Mouse (Mus musculus) cerebellum, postnatal 10 days (tissue): ENCODE results near the gene Thap3.

ENCODE experiments used
- DNase-seq, 2 experiments: peaks; one replicate each; pipeline ENCODE4 v3.0.0; 2021; ENCODE audit warnings: mixed read lengths in 2 of 2

Gene Thap3

GRCm38 (mm10) chr4:152008622-152009075, 19.9 kb upstream of the Thap3 start, which contains the start of gene Klhl21:
Klhl21 (plus strand) TSS chr4:152008803.
- peak; percentile 93 to 95 for DNase-seq

GRCm38 (mm10) chr4:152008148-152008500, 19.3 kb upstream of the Thap3 start:
- no peak for DNase-seq

- no peak for DNase-seq
Measured at GRCm38 (mm10) chr4:152007481-152008147, 18.8 kb upstream of the Thap3 start.

- DNase-seq, result no peak
Measured at GRCm38 (mm10) chr4:152006812-152007211, 18.0 kb upstream of the Thap3 start.

- DNase-seq, result no peak
Measured at GRCm38 (mm10) chr4:152006137-152006536, 17.3 kb upstream of the Thap3 start.

GRCm38 (mm10) chr4:152002063-152002462, 13.3 kb upstream of the Thap3 start:
- DNase-seq, result no peak

GRCm38 (mm10) chr4:152001335-152001734, 12.5 kb upstream of the Thap3 start:
- no peak for DNase-seq

GRCm38 (mm10) chr4:152000906-152001305, 12.1 kb upstream of the Thap3 start:
- no peak for DNase-seq

- no peak for DNase-seq
Measured at GRCm38 (mm10) chr4:151999481-151999880, 10.7 kb upstream of the Thap3 start.

GRCm38 (mm10) chr4:151997701-151998100, 8.9 kb upstream of the Thap3 start:
- DNase-seq, result no peak

- no peak for DNase-seq
Measured at GRCm38 (mm10) chr4:151996951-151997222, 8.1 kb upstream of the Thap3 start.

- peak; percentile 99 to 100 for DNase-seq
Measured at GRCm38 (mm10) chr4:151996173-151996950, 7.6 kb upstream of the Thap3 start, which contains the start of gene Phf13. Phf13 (minus strand) TSS chr4:151996258.

- DNase-seq, result peak in 1 of 2 experiments; percentile 72
Measured at GRCm38 (mm10) chr4:151995371-151996172, 6.8 kb upstream of the Thap3 start.

GRCm38 (mm10) chr4:151994228-151995171, 5.7 kb upstream of the Thap3 start:
- DNase-seq, result peak; percentile 61 to 64

GRCm38 (mm10) chr4:151993035-151993434, 4.2 kb upstream of the Thap3 start:
- DNase-seq, result no peak

- no peak for DNase-seq
Measured at GRCm38 (mm10) chr4:151992091-151992490, 3.3 kb upstream of the Thap3 start.

- no peak for DNase-seq
Measured at GRCm38 (mm10) chr4:151989110-151989488, 302 bp upstream of the Thap3 start.

- no peak for DNase-seq
Measured at GRCm38 (mm10) chr4:151988014-151988341, 819 bp downstream of the Thap3 start.

- no peak for DNase-seq
Measured at GRCm38 (mm10) chr4:151986650-151987049, 2.1 kb downstream of the Thap3 start.

GRCm38 (mm10) chr4:151985886-151986285, 2.9 kb downstream of the Thap3 start:
- DNase-seq, result peak; percentile 66 to 68

GRCm38 (mm10) chr4:151983560-151983959, 5.2 kb downstream of the Thap3 start:
- peak; percentile 71 to 75 for DNase-seq

- DNase-seq, result no peak
Measured at GRCm38 (mm10) chr4:151983043-151983442, 5.8 kb downstream of the Thap3 start.
